In genomic region chr13:70167747-70168146, GRCm38 (mm10) we compare ENCODE assay signal across 16 mouse cellular contexts.
"Had no signal": no experiment of that assay in that cellular context is flagged by ENCODE, and none has a peak within 500 bp of the region (broad histone marks: within the 10 kb centered on the region; RNA-seq: fewer than 3 reads in every experiment).

No protein-coding gene starts in this region.

- H3K27me3 ChIP-seq: neural tube, embryonic 13.5 days; neural tube, embryonic 15.5 days; stomach, embryonic 15.5 days had no signal

- H3K27ac ChIP-seq: neural tube, embryonic 13.5 days; neural tube, embryonic 15.5 days; stomach, embryonic 15.5 days; stomach, postnatal 0 days had no signal

- DNase-seq: retina, postnatal 1 day; right cerebral cortex, adult 18-20 months; right cerebral cortex, postnatal 14 days; right cerebral cortex, postnatal 25 days; right cerebral cortex, postnatal 4 days; spleen, adult 18-20 months; thymus, adult 18-20 months; thymus, adult 2 months; thymus, postnatal 14 days; thymus, postnatal 25 days; thymus, postnatal 36 days; thymus, postnatal 4 days had no signal

- H3K9ac ChIP-seq: neural tube, embryonic 13.5 days; neural tube, embryonic 15.5 days; stomach, embryonic 15.5 days had no signal

- H3K4me3 ChIP-seq: neural tube, embryonic 13.5 days; neural tube, embryonic 15.5 days; stomach, embryonic 15.5 days had no signal

- H3K36me3 ChIP-seq: neural tube, embryonic 13.5 days; neural tube, embryonic 15.5 days; stomach, embryonic 15.5 days had no signal

- H3K4me1 ChIP-seq: stomach, embryonic 15.5 days had no signal

- H3K9me3 ChIP-seq: neural tube, embryonic 13.5 days; neural tube, embryonic 15.5 days; stomach, embryonic 15.5 days had no signal
